Mouse (Mus musculus) MEL (cell line): ENCODE results near the gene Palld. TPM values are rescaled to one million over a fixed set of nuclear protein-coding genes. Genes with fewer than 3 reads are reported as not detected.

ENCODE experiments used
- DNase-seq: peaks from one replicate; pipeline ENCODE4 v3.0.0; 2011; ENCODE audit warnings: low read depth, low spot score
- H3K27ac ChIP-seq: 2 replicates; pipeline ENCODE4 v1.5.1; 2012; ENCODE audit warnings: low read depth, mild to moderate bottlenecking, control low read depth, low read length, moderate library complexity; ENCODE audit not compliant: control insufficient read depth
- H3K27me3 ChIP-seq, 2 experiments: fragments of 150-350 bp in 1 of 2; sonication (generic) in 1 of 2; 2 replicates each; pipeline ENCODE4 v1.6.1; 2012; ENCODE audit warnings: low read length in 2 of 2, mild to moderate bottlenecking in 2 of 2, improper control_type of control experiment in 1 of 2, moderate library complexity in 1 of 2; ENCODE audit not compliant: insufficient read depth in 2 of 2, control insufficient read depth in 1 of 2
- H3K36me3 ChIP-seq, 2 experiments: 2 replicates each; pipeline ENCODE4 v1.6.1; 2012 to 2014; ENCODE audit warnings: low read length in 2 of 2, improper control_type of control experiment in 1 of 2, inconsistent platforms in 1 of 2, mild to moderate bottlenecking in 1 of 2; ENCODE audit not compliant: insufficient read depth in 2 of 2, control insufficient read depth in 1 of 2
- H3K4me1 ChIP-seq, 2 experiments: fragments of 150-350 bp in 1 of 2; sonication (generic) in 1 of 2; 2 replicates each; pipeline ENCODE4 v1.6.1; 2012; ENCODE audit warnings: low read length in 2 of 2, improper control_type of control experiment in 1 of 2, mild to moderate bottlenecking in 1 of 2; ENCODE audit not compliant: insufficient read depth in 2 of 2, control insufficient read depth in 1 of 2
- H3K4me3 ChIP-seq, 2 experiments: fragments of 150-350 bp in 1 of 2; sonication (generic) in 1 of 2; 2 replicates each; pipeline ENCODE4 v1.5.1; 2012; ENCODE audit warnings: low read depth in 2 of 2, low read length in 2 of 2, mild to moderate bottlenecking in 2 of 2, moderate library complexity in 2 of 2, control low read depth in 1 of 2, improper control_type of control experiment in 1 of 2; ENCODE audit not compliant: control insufficient read depth in 1 of 2, insufficient read depth in 1 of 2
- H3K79me2 ChIP-seq: 2 replicates; pipeline ENCODE4 v1.6.1; 2012; ENCODE audit warnings: mild to moderate bottlenecking, low read length, moderate library complexity; ENCODE audit not compliant: control insufficient read depth, poor library complexity, insufficient read depth
- H3K9ac ChIP-seq: 2 replicates; pipeline ENCODE4 v1.6.1; 2012; ENCODE audit warnings: low read depth, mild to moderate bottlenecking, control low read depth, low read length, moderate library complexity; ENCODE audit not compliant: control insufficient read depth, poor library complexity, severe bottlenecking
- H3K9me3 ChIP-seq: fragments of 150-350 bp; sonication (generic); replicated peaks from 2 replicates; pipeline ENCODE4 v1.6.1; 2012; ENCODE audit warnings: mild to moderate bottlenecking, low read length, improper control_type of control experiment, moderate library complexity; ENCODE audit not compliant: insufficient read depth
- CHD1 ChIP-seq: IDR thresholded peaks from 2 replicates; pipeline ENCODE4 v1.6.1; 2012; ENCODE audit warnings: low read depth, mild to moderate bottlenecking, inconsistent platforms, low read length, improper control_type of control experiment
- CTCF ChIP-seq, 3 experiments: IDR thresholded peaks in 2 of 3; conservative IDR thresholded peaks in 1 of 3; 2 replicates each; pipeline ENCODE4 v1.5.1; 2011 to 2012; ENCODE audit warnings: low read length in 3 of 3, low read depth in 2 of 3, mild to moderate bottlenecking in 2 of 3, improper control_type of control experiment in 1 of 3, inconsistent platforms in 1 of 3, mixed read lengths in 1 of 3, moderate library complexity in 1 of 3; ENCODE audit not compliant: control insufficient read depth in 1 of 3, insufficient read depth in 1 of 3, poor library complexity in 1 of 3, severe bottlenecking in 1 of 3
- ELF1 ChIP-seq: IDR thresholded peaks from 2 replicates; pipeline ENCODE4 v1.6.1; 2014; ENCODE audit warnings: low read depth, mild to moderate bottlenecking, inconsistent platforms, low read length, improper control_type of control experiment, moderate library complexity
- EP300 ChIP-seq, 2 experiments: IDR thresholded peaks; 2 replicates each; pipeline ENCODE4 v1.6.1; 2011; ENCODE audit warnings: improper control_type of control experiment in 2 of 2, low read length in 2 of 2, low read depth in 1 of 2, mild to moderate bottlenecking in 1 of 2
- GATA1 ChIP-seq: IDR thresholded peaks from 2 replicates; pipeline ENCODE4 v1.6.1; 2011; ENCODE audit warnings: low read depth, low read length, improper control_type of control experiment
- KAT2A ChIP-seq: conservative IDR thresholded peaks from 2 replicates; pipeline ENCODE4 v1.6.1; 2012; ENCODE audit warnings: low read depth, low read length, improper control_type of control experiment, inconsistent platforms
- MAFK ChIP-seq: IDR thresholded peaks from 2 replicates; pipeline ENCODE4 v1.6.1; 2011; ENCODE audit warnings: low read depth, mild to moderate bottlenecking, low read length, improper control_type of control experiment, borderline replicate concordance
- MEF2A ChIP-seq: IDR thresholded peaks from 2 replicates; pipeline ENCODE4 v1.6.1; 2014; ENCODE audit warnings: low read depth, mild to moderate bottlenecking, inconsistent platforms, low read length, improper control_type of control experiment; ENCODE audit not compliant: poor library complexity, insufficient replicate concordance, severe bottlenecking; ENCODE audit errors: extremely low read depth
- MXI1 ChIP-seq: IDR thresholded peaks from 2 replicates; pipeline ENCODE4 v1.6.1; 2011; ENCODE audit warnings: mild to moderate bottlenecking, low read depth, low read length, improper control_type of control experiment
- MYB ChIP-seq: IDR thresholded peaks from 2 replicates; pipeline ENCODE4 v1.6.1; 2011; ENCODE audit warnings: mild to moderate bottlenecking, low read depth, low read length, improper control_type of control experiment
- MYC ChIP-seq: IDR thresholded peaks from 2 replicates; pipeline ENCODE4 v1.6.1; 2011; ENCODE audit warnings: low read depth, mild to moderate bottlenecking, low read length, improper control_type of control experiment, moderate library complexity
- NELFE ChIP-seq: IDR thresholded peaks from 2 replicates; pipeline ENCODE4 v1.6.1; 2011; ENCODE audit warnings: low read depth, low read length, improper control_type of control experiment
- TAL1 ChIP-seq: IDR thresholded peaks from 2 replicates; pipeline ENCODE4 v1.6.1; 2012; ENCODE audit warnings: mild to moderate bottlenecking, inconsistent platforms, low read length, moderate library complexity, mixed read lengths
- TBP ChIP-seq: IDR thresholded peaks from 2 replicates; pipeline ENCODE4 v1.8.0; 2011; ENCODE audit warnings: low read depth, low read length, improper control_type of control experiment
- USF1 ChIP-seq: IDR thresholded peaks from 2 replicates; pipeline ENCODE4 v1.6.1; 2014; ENCODE audit warnings: low read depth, mild to moderate bottlenecking, inconsistent platforms, low read length, improper control_type of control experiment, moderate library complexity
- USF2 ChIP-seq, 2 experiments: IDR thresholded peaks; 2 replicates each; pipeline ENCODE4 v1.6.1; 2011 to 2012; ENCODE audit warnings: improper control_type of control experiment in 2 of 2, low read length in 2 of 2, borderline replicate concordance in 1 of 2, inconsistent platforms in 1 of 2, low read depth in 1 of 2, mild to moderate bottlenecking in 1 of 2; ENCODE audit not compliant: insufficient read depth in 1 of 2
- ZC3H11A ChIP-seq: IDR thresholded peaks from 2 replicates; pipeline ENCODE4 v1.6.1; 2012; ENCODE audit warnings: low read depth, mild to moderate bottlenecking, inconsistent platforms, low read length, improper control_type of control experiment
- ZKSCAN1 ChIP-seq: IDR thresholded peaks from 2 replicates; pipeline ENCODE4 v1.6.1; 2012; ENCODE audit warnings: low read depth, mild to moderate bottlenecking, inconsistent platforms, low read length, improper control_type of control experiment, moderate library complexity
- ZMIZ1 ChIP-seq: IDR thresholded peaks from 2 replicates; pipeline ENCODE4 v1.6.1; 2012; ENCODE audit warnings: low read depth, mild to moderate bottlenecking, inconsistent platforms, low read length, improper control_type of control experiment, moderate library complexity
- polyA plus RNA-seq, 2 experiments: library from polyadenylated mRNA; stranded (reverse) in 1 of 2; unstranded in 1 of 2; fragments of >175 nt in 1 of 2; fragments of >200 nt in 1 of 2; gene quantifications; 2 replicates each; pipeline versions ENCODE4 v1.2.1 to v1.2.4; 2012; ENCODE audit warnings: low replicate concordance in 2 of 2, low read depth in 1 of 2; ENCODE audit not compliant: insufficient read length in 2 of 2, insufficient read depth in 1 of 2, missing spikeins in 1 of 2
- total RNA-seq: library from RNA; depleted of rRNA; stranded (reverse); fragments of 300-350 nt; gene quantifications from 2 replicates; pipeline ENCODE4 v1.2.3, GENCODE M21; 2012

Gene Palld
- total and polyA plus RNA-seq, 3 experiments, result 0.23 to 1.9 TPM; not detected in 1

- Histone ChIP-seq H3K27ac (no peak overlapping the region), H3K9ac (no peak overlapping the region), H3K36me3 (no peaks in the 10 kb centered on the region), H3K4me1 (no peaks in the 10 kb centered on the region), H3K27me3 (no peaks in the 10 kb centered on the region), H3K79me2 (no peaks in the 10 kb centered on the region), H3K9me3 (no peaks in the 10 kb centered on the region), H3K4me3 (no peak overlapping the region)
- TF ChIP-seq EP300 (IDR thresholded peaks at IDR 0.05; ENCODE audit: low read depth in 1 of 2, low read length in 2 of 2) (no peak), MYB (no peak), ZC3H11A (no peak), CTCF (IDR thresholded peaks at IDR 0.05 in 2 of 3, conservative IDR thresholded peaks at IDR 0.05 in 1 of 3; ENCODE audit: control insufficient read depth in 1 of 3, insufficient read depth in 1 of 3, low read depth in 2 of 3, low read length in 3 of 3, poor library complexity in 1 of 3, severe bottlenecking in 1 of 3) (no peak), ELF1 (no peak), TAL1 (no peak), MEF2A (no peak), CHD1 (no peak), USF1 (no peak)
- DNase-seq, result no peak
Observed at GRCm38 (mm10) chr8:61769340-61769879, 133.1 kb downstream of the Palld start.

- no peak overlapping the region for H3K9ac ChIP-seq
- no peak for TF ChIP-seq NELFE
- no peak for TF ChIP-seq USF2 (IDR thresholded peaks at IDR 0.05; ENCODE audit: borderline replicate concordance in 1 of 2, insufficient read depth in 1 of 2, low read depth in 1 of 2, low read length in 2 of 2)
- no peak for TF ChIP-seq KAT2A
- TF ChIP-seq ZKSCAN1, result no peak
- no peak for TF ChIP-seq MYB
- TF ChIP-seq ELF1, result no peak
- TF ChIP-seq MXI1, result no peak
- no peak for TF ChIP-seq MYC
- TF ChIP-seq GATA1, result no peak
- no peak for TF ChIP-seq ZMIZ1
- TF ChIP-seq MAFK, result no peak
- TF ChIP-seq TBP, result no peak
- TF ChIP-seq, all 39 proteins: peak for 0
- Histone ChIP-seq H3K27me3 (no peaks in the 10 kb centered on the region), H3K79me2 (no peaks in the 10 kb centered on the region), H3K4me1 (no peaks in the 10 kb centered on the region), H3K27ac (no peak overlapping the region), H3K4me3 (no peak overlapping the region), H3K36me3 (no peaks in the 10 kb centered on the region), H3K9me3 (no peaks in the 10 kb centered on the region)
- DNase-seq, result no peak
Observed at GRCm38 (mm10) chr8:61760190-61760578, 142.3 kb downstream of the Palld start.
